Mouse (Mus musculus): ENCODE results near the gene Gm49392. TPM values are rescaled to one million over a fixed set of nuclear protein-coding genes. Genes with fewer than 3 reads are reported as not detected.

Gene Gm49392
- polyA plus RNA-seq, 1 experiment from 2014 or later: not detected

- Histone ChIP-seq H3K9ac (no peak overlapping the region), H3K27ac (replicated peaks) (no peak overlapping the region), H3K27me3 (no peaks in the 10 kb centered on the region), H3K4me2 (no peak overlapping the region), H3K9me3 (replicated peaks) (no peaks in the 10 kb centered on the region), H3K36me3 (replicated peaks) (no peaks in the 10 kb centered on the region), H3K4me3 (replicated peaks) (no peak overlapping the region), H3K4me1 (replicated peaks) (no peaks in the 10 kb centered on the region)
- 68% methylated on average over 6 of the region's 6 CpGs for WGBS (ENCODE audit: insufficient replicate concordance)
- ATAC-seq (ENCODE audit: insufficient read depth): no peak
These were observed 54.0 kb downstream of the Gm49392 start for GRCm38 (mm10) chr13:60842703-60843102.

GRCm38 (mm10) chr13:60839353-60839902 is 57.3 kb downstream of the Gm49392 start:
- no peaks in the 10 kb centered on the region for H3K4me1 ChIP-seq (replicated peaks)
- H3K4me3 ChIP-seq (replicated peaks): no peak overlapping the region
- no peaks in the 10 kb centered on the region for H3K27me3 ChIP-seq
- no peak overlapping the region for H3K9ac ChIP-seq
- no peak for ATAC-seq (ENCODE audit: insufficient read depth)
- H3K9me3 ChIP-seq (replicated peaks): no peaks in the 10 kb centered on the region
- H3K4me2 ChIP-seq: no peak overlapping the region
- 34% methylated on average over 2 of the region's 2 CpGs for WGBS (ENCODE audit: insufficient replicate concordance)
- H3K36me3 ChIP-seq (replicated peaks): no peaks in the 10 kb centered on the region
- no peak overlapping the region for H3K27ac ChIP-seq (replicated peaks)

- 26% methylated on average over 3 of the region's 3 CpGs for WGBS (ENCODE audit: insufficient replicate concordance)
- Histone ChIP-seq H3K4me3 (replicated peaks) (no peak overlapping the region), H3K9me3 (replicated peaks) (no peaks in the 10 kb centered on the region), H3K27me3 (no peaks in the 10 kb centered on the region), H3K4me2 (no peak overlapping the region), H3K36me3 (replicated peaks) (no peaks in the 10 kb centered on the region), H3K9ac (no peak overlapping the region), H3K4me1 (replicated peaks) (no peaks in the 10 kb centered on the region), H3K27ac (replicated peaks) (no peak overlapping the region)
- no peak for ATAC-seq (ENCODE audit: insufficient read depth)
These were observed 70.6 kb downstream of the Gm49392 start for GRCm38 (mm10) chr13:60826052-60826451.

GRCm38 (mm10) chr13:60820486-60821175 is 76.1 kb downstream of the Gm49392 start:
- Histone ChIP-seq H3K9me3 (replicated peaks) (no peaks in the 10 kb centered on the region), H3K4me1 (replicated peaks) (no peaks in the 10 kb centered on the region), H3K27ac (replicated peaks) (no peak overlapping the region), H3K4me2 (no peak overlapping the region), H3K36me3 (replicated peaks) (no peaks in the 10 kb centered on the region), H3K4me3 (replicated peaks) (no peak overlapping the region), H3K27me3 (no peaks in the 10 kb centered on the region), H3K9ac (no peak overlapping the region)
- WGBS (ENCODE audit: insufficient replicate concordance): 45% methylated on average over 3 of the region's 3 CpGs
- no peak for ATAC-seq (ENCODE audit: insufficient read depth)

- Histone ChIP-seq H3K9ac (no peak overlapping the region), H3K36me3 (replicated peaks) (no peaks in the 10 kb centered on the region), H3K4me1 (replicated peaks) (no peaks in the 10 kb centered on the region), H3K4me2 (no peak overlapping the region), H3K27me3 (no peaks in the 10 kb centered on the region), H3K4me3 (replicated peaks) (no peak overlapping the region), H3K9me3 (replicated peaks) (no peaks in the 10 kb centered on the region), H3K27ac (replicated peaks) (no peak overlapping the region)
- 5% methylated on average over 7 of the region's 7 CpGs for whole genome bisulfite sequencing (ENCODE audit: insufficient replicate concordance)
- no peak for ATAC-seq (ENCODE audit: insufficient read depth)
These were observed 77.2 kb downstream of the Gm49392 start for GRCm38 (mm10) chr13:60819469-60819868.

GRCm38 (mm10) chr13:60813722-60814121 is 83.0 kb downstream of the Gm49392 start:
- Histone ChIP-seq H3K4me2 (no peak overlapping the region), H3K27ac (replicated peaks) (no peak overlapping the region), H3K9ac (no peak overlapping the region), H3K36me3 (replicated peaks) (no peaks in the 10 kb centered on the region), H3K9me3 (replicated peaks) (no peaks in the 10 kb centered on the region), H3K27me3 (no peaks in the 10 kb centered on the region), H3K4me1 (replicated peaks) (no peaks in the 10 kb centered on the region), H3K4me3 (replicated peaks) (no peak overlapping the region)
- WGBS (ENCODE audit: insufficient replicate concordance): 30% methylated on average over 1 of the region's 1 CpGs
- no peak for ATAC-seq (ENCODE audit: insufficient read depth)

- 50% methylated on average over 6 of the region's 6 CpGs for WGBS (ENCODE audit: insufficient replicate concordance)
- ATAC-seq (ENCODE audit: insufficient read depth): no peak
- Histone ChIP-seq H3K27ac (replicated peaks) (no peak overlapping the region), H3K27me3 (no peaks in the 10 kb centered on the region), H3K4me1 (replicated peaks) (no peaks in the 10 kb centered on the region), H3K4me3 (replicated peaks) (no peak overlapping the region), H3K9me3 (replicated peaks) (no peaks in the 10 kb centered on the region), H3K9ac (no peak overlapping the region), H3K4me2 (no peak overlapping the region), H3K36me3 (replicated peaks) (no peaks in the 10 kb centered on the region)
These were observed 83.9 kb downstream of the Gm49392 start for GRCm38 (mm10) chr13:60812768-60813167.

- H3K9me3 ChIP-seq (replicated peaks): no peaks in the 10 kb centered on the region
- 44% methylated on average over 2 of the region's 2 CpGs for WGBS (ENCODE audit: insufficient replicate concordance)
- no peak for ATAC-seq (ENCODE audit: insufficient read depth)
These were observed 87.0 kb downstream of the Gm49392 start for GRCm38 (mm10) chr13:60809690-60810089.

GRCm38 (mm10) chr13:60802749-60803148 is 93.9 kb downstream of the Gm49392 start, which contains the start of gene Ctsll3:
Gene Ctsll3, minus strand, starts transcription at chr13:60802849.
- Histone ChIP-seq H3K4me1 (replicated peaks) (no peaks in the 10 kb centered on the region), H3K4me2 (no peak within 1 kb of the TSS), H3K36me3 (replicated peaks) (no peaks in the 10 kb centered on the region), H3K9me3 (replicated peaks) (no peaks in the 10 kb centered on the region), H3K27ac (replicated peaks) (no peak within 1 kb of the TSS), H3K4me3 (replicated peaks) (no peak within 1 kb of the TSS), H3K27me3 (no peaks in the 10 kb centered on the region), H3K9ac (no peak within 1 kb of the TSS)
- ATAC-seq (ENCODE audit: insufficient read depth): no peak
- 41% methylated on average over 1 of the region's 1 CpGs for WGBS (ENCODE audit: insufficient replicate concordance)

More at GRCm38 (mm10) chr13:60809690-60810089, 87.0 kb downstream of the Gm49392 start:
- no peak overlapping the region for H3K4me3 ChIP-seq (replicated peaks)
- no peak overlapping the region for H3K9ac ChIP-seq
- no peaks in the 10 kb centered on the region for H3K4me1 ChIP-seq (replicated peaks)
- no peak overlapping the region for H3K27ac ChIP-seq (replicated peaks)
- no peaks in the 10 kb centered on the region for H3K27me3 ChIP-seq
- H3K36me3 ChIP-seq (replicated peaks): no peaks in the 10 kb centered on the region
- H3K4me2 ChIP-seq: no peak overlapping the region

Other genes starting within 250 kb of the Gm49392 start
- gene BC051665, start 110.5 kb downstream of the Gm49392 start, polyA plus RNA-seq (2015; fragmentation: Nextera tagmentation; extraction: Ambion mirVana): not detected in 2 replicates
- gene Ctsll3, start 94.0 kb downstream of the Gm49392 start, polyA plus RNA-seq (2015; fragmentation: Nextera tagmentation; extraction: Ambion mirVana): not detected in 2 replicates
- 0.06 TPM in 1 of 2 replicates, not detected in the other for gene 4930486L24Rik, start 32.4 kb downstream of the Gm49392 start, polyA plus RNA-seq (2015; fragmentation: Nextera tagmentation; extraction: Ambion mirVana)
- 4.1 and 5.6 TPM in 2 replicates for gene Ctla2b, start 553 bp upstream of the Gm49392 start, polyA plus RNA-seq (2015; fragmentation: Nextera tagmentation; extraction: Ambion mirVana)
- gene Tpbpb, start 8.0 kb upstream of the Gm49392 start, polyA plus RNA-seq (2015; fragmentation: Nextera tagmentation; extraction: Ambion mirVana): not detected in 2 replicates
- gene Gm49393, start 38.7 kb upstream of the Gm49392 start, polyA plus RNA-seq (2015; fragmentation: Nextera tagmentation; extraction: Ambion mirVana): not detected in 2 replicates
- 0.82 and 2.5 TPM in 2 replicates for gene Gm49391, start 39.7 kb upstream of the Gm49392 start, polyA plus RNA-seq (2015; fragmentation: Nextera tagmentation; extraction: Ambion mirVana)
- 24.2 and 25.8 TPM in 2 replicates for gene Ctla2a, start 39.7 kb upstream of the Gm49392 start, polyA plus RNA-seq (2015; fragmentation: Nextera tagmentation; extraction: Ambion mirVana)
- not detected in 2 replicates for gene Tpbpa, start 45.1 kb upstream of the Gm49392 start, polyA plus RNA-seq (2015; fragmentation: Nextera tagmentation; extraction: Ambion mirVana)
- gene Ctsj, start 109.1 kb upstream of the Gm49392 start, polyA plus RNA-seq (2015; fragmentation: Nextera tagmentation; extraction: Ambion mirVana): not detected in 2 replicates
- not detected in 2 replicates for gene Ctsq, start 143.7 kb upstream of the Gm49392 start, polyA plus RNA-seq (2015; fragmentation: Nextera tagmentation; extraction: Ambion mirVana)

All from liver, embryonic 15.5 days (tissue).